Mouse (Mus musculus): ENCODE results near the gene Stxbp5. TPM values are rescaled to one million over a fixed set of nuclear protein-coding genes. Genes with fewer than 3 reads are reported as not detected.

The Stxbp5 gene
- total RNA-seq, 2 experiments from 2014 or later, result 23.5 to 28.4 TPM

DNA sequence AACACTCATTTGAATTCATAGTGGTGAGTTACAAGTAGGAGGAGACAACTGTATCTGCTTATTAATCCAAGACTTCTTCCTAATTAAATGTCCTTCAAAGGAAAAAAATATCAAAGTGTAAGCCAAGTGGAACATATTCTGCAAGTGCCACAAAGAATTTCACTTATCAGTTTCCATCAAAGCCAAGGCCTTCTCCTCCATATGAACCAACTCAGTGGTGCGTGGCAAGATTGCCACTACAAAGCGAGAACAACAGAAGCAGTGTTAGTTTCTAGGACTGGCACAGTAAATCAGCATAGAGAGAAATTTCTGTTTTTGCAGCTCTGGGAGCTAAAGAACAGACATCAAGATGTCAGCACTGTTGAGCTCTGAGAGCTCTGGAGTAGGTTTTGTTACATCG, 41.4 kb downstream of the Stxbp5 start:
- no peak for DNase-seq

DNA sequence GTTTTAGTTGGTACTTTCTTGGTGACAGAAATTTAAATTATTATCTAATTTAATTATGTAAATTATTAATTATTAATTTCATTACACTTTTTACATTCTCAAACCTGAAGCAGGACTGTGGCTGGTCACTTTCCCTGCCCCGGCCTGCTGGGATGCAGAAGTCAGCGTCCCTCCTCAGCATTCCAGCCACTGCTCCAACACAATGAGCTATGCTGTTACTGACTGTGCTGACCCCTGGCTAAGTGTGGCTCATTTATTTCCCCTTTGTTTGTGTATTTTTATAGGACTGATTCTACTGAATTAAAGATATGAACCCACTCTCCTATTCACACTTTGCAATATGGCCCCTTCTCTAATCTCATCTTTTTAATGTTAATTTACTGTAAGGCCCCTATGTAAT, 43.0 kb downstream of the Stxbp5 start:
- DNase-seq, result no peak

DNA sequence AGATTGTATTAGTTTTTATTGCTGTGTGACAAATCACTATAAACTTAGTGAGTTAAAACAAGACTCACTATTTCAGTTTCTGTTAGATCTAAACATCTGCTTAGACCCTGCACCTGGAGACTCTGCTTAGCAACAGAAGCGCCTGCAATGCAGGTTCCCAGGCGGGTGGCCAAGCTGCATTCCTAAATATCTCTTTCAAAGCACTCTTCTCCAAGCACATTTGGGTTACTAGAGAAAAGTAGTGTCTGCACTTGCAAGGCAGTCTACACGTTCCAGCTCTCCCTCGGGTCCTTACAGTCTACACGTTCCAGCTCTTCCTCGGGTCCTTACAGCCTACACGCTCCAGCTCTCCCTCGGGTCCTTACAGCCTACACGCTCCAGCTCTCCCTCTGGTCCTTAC, 44.1 kb downstream of the Stxbp5 start:
- no peak for DNase-seq

DNA sequence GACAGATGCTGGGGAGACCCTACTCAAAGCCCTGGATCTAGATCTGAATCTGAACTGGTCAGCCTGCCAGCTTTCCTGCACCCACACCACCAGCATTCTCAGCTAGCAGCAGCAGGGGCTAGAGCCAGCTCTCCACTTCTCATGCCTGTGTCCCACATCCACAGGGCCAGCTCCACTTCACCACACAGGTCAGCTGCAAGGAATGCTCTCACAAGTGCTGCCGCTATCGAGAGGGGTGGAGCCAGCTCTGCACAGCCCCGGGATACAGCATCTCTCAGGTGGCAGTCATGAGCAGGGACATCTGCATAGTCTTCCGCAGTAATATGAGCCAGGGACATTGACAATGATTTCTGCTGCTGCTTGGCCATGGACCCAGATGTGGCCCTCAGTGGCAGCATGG, 54.5 kb downstream of the Stxbp5 start:
- no peak for DNase-seq

DNA sequence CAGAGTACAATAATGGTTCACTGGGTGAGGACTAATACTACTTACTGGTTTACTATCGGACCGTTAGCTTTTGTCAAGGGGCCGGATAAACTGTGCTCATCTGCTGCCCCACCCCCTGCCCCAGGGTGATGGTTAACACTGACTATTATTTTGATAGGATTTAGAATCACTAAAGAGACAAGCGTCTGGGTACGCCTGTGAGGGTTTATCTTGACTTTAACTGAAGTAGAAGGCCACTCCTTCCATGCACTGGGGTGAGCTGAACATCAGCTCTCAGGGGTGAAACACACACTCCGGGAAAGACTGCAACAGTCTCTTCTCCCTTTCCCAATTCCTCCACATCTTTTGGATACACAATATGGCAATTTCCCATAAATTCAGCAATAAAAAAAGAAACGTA, 61.5 kb downstream of the Stxbp5 start:
- no peak for DNase-seq

DNA sequence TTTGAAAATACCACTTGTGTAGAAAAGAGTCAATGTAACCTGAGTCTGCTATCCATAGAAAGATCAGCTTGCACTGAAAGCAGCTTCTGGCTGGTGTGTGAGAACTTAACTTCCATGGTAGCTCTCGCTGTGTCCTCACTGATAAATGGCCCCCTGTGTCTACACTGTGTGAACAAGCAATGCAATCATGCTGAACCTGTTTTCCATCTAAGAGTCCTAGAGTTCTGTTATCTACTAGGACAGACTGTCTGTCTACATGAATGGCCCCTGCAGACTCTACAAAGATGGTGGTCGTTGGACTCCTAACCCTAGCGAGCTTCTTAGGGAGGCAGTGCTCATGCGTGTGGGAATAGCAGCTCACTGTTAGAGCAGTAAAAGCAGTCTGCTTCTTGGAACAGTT, 65.9 kb downstream of the Stxbp5 start:
- no peak for DNase-seq

DNA sequence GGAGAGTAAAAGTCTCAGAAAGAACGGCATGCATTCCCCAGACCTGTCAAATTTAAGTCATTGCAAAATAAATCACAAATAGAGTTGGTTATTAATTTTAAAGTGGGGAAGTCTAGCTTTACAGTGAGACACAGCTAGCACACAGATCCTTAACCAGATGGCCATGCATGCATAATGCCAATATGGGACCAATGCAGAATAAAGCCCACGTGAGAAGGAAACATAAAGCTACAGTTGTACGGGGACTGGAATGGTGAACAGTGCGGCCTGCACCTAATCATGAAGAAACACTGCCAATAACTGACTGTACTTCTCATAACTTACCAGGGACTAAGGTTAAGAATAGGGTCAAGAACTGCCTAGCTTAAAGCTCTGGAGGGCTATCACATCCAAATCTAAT, 67.9 kb downstream of the Stxbp5 start:
- no peak for DNase-seq

DNA sequence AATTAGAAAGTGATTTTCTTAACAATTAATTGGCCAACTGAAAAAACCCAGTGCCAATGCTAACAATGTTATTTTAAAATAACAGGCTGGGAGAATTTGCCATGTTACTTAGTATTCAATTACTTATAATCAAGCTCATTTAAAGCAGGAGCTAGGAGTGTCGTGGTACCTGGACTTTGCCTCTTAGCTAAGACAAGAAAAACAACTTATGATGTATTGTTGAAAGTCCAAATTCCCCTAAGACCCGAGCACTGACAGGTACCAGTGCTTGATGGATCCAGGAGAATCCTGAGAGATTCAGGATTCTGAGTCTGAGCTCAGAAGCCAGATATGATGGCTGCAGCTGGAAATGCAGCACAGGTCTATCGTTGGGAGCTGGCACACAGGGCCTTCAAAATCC, 71.1 kb downstream of the Stxbp5 start:
- no peak for DNase-seq

DNA sequence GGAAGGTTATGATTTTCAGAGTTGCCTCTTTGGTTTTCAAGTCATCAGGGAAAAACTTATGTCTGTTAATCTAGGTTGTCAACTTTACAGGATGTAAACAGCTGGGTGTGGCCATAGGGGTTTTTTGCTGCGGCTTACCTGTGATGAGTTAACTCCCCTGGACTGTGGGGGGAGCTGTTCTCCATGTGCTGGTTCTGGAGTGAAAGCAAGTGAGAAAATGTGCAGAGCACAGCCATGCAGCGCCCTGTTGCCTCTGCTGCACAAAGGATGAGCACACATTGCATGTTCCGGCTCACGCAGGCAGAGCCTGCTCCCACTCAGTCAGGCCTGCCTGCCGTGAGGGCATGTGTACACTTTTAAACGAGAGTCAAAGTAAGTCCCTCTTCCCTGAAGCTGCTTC, 79.6 kb downstream of the Stxbp5 start:
- DNase-seq, result peak; percentile 9 to 21

DNA sequence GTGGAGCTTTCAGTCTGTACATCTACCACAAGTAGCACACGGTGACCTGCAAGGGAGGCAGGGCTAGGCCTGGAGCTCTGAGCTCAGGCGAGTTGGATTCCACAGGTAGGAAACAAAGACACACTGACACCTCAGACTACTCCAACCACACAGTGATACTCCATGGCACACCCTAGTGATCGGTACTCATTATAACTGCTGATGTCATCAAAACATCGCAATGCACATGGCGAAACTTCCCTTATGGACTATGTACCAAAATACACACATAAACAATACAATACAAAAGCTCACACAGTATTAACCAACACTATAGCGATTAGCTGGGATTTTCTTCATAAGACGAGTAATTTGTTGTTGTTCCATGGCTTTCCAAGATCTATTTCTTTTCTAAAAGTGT, 82.3 kb downstream of the Stxbp5 start:
- no peak for DNase-seq

DNA sequence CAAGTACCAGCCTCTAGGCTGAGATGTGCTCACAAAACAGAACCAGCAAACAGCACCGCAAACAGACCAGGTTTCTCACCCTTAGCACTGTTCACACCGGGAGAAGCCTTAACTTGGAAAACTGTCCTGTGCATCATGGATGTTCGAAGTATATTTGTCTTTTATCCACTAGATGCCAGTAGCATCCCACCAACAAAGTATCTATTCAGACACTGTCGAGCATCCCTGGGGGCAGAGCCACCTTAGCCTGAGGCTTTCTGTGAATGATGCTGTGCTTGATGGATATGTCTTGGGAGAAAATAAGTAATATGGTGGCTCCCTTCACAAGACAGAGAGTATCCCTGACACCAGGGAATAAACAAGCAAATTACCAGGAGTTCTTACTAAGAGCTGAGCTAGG, 87.0 kb downstream of the Stxbp5 start:
- DNase-seq, result no peak

DNA sequence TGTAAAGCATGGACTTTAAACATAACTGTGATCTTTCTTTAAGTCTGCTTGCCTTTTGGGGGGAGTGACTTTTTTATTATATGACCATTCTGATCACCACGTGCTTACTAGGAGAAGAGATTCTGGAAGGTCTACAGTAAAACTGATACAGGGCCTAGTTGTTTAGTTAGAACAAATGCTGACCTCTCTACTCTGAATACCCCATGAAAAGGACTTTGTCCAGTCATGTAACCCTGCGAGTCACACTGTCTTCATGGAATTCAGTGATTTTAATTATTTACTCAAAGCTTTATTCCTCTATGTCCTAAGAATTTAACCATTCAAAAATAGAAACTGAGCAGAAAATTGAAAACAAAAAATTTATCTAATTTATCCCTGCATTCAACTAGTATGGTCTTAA, 93.3 kb downstream of the Stxbp5 start:
- DNase-seq, result no peak

DNA sequence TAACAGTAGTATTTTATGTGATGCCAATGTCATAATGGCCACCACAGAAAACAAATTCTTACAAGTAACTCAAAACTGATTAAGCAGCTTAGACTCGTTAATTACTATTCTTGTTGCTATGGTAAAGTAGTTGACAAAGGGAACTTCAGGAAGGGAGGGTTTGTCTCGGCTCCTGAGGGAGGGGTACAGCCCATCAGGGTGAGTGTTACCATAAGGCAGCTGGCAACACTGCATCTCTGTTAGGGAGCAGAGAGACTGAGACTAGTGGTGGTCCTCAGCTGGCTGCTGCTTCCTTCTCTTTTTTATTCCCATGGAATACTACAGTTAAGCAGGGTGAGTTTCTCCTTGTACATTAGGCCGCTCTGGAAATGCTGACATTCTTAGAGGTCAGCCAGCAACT, 95.5 kb downstream of the Stxbp5 start:
- no peak for DNase-seq

DNA sequence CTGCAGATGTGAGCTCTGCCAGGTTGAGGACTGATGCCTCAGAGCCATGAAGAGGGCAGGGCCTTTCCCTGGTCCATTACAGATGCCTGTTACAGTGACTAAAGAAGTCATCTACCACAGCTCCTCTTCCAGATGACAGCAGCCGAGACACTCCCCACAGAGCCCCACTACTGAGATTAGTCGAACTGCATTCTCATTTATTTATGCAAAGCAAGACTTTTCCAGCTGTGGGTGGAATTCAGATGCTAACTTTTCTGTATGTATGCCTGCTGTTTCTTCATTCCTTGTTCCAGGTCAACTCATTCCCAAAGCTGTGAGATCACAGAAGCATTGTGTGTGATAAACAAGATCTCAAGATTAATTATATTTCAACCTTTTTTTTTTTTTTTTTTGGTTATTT, 97.8 kb downstream of the Stxbp5 start:
- no peak for DNase-seq

DNA sequence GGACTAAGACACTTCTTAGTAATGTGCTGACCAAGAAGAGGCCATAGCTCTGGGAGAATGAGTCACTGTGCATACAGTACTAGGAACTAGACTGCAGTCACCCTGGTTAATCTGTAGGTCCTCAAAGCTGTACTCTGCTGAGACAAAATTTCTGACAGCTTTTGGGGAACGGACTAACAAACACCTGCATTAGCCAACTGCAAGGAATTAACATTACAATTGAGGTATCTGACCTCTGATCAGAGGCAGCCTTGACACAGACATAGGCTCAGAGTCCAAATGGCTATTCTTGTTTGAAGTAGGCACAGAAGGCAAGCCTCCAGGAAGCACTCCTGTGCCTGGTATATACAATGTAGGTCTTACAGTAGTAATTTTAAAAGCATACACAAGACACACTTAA, 99.3 kb downstream of the Stxbp5 start:
- DNase-seq, result no peak

DNA sequence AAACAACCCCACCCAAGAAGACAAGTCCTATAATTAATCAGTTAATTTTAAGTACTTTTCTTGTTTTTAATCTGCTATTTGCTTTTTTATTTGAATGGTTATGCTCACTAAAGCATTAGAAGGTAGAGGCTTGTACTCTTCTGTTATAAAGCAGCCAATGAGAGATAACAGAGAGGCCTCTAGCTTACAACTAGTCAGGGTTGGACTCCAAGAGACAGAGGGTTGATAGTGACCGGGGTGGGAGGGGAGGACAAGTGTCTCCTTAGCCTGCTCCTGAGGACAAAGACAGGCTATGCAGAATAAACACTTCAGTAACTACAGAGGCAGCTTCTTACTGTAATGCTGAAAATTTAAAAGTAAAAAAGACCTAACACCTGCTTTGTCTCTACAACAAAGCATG, 101.8 kb downstream of the Stxbp5 start:
- DNase-seq, result no peak

DNA sequence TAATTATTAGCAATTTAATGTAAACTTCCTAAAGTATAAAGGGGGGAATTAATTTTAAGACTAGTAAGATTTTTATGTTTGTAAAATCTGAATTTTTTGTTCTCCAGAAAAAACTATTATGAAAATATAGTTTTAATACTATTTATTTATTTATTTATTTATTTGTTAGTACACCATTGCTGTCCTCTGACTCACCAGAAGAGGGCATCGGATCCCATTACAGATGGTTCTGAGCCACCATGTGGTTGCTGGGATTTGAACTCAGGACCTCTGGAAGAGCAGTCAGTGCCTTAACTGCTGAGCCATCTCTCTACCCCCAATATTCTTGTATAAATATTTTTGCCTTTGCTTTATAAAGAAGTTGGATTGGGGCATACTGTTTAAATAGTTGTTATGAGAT, 104.5 kb downstream of the Stxbp5 start:
- no peak for DNase-seq

DNA sequence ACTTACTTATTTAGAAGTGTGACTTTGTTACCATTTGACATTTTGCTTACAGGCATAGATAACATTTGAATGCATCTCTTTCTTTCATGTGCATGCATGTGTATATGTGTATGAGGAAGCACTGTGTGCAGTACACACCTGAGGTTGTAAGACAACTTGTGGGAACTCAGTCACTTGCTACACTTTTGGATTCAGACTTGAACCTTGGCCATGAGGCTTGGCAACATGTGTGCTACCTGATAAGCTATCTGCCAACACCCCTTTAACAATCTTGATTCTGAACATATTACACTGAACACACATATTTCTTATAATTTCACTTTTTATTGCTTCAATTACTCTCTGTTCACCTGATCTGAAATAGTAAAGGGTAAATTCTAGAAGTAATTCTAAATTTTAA, 106.5 kb downstream of the Stxbp5 start:
- DNase-seq, result no peak

DNA sequence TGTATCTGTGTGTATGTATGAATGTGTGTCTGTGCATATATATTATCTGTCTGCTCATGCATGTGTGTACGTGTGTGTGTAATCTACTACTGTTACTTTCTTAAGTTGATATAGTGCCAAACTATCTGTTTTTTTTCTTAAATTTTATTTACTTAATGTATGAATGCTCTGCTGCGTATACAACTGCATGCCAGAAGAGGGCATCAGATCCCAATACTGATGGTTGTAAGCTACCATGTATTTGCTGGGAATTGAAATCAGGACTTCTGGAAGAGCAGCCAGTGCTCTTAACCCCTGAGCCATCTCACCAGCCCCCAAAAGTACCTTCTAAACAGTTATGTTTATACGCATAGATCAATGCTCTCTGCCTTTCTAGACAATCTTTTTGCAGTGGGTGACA, 109.9 kb downstream of the Stxbp5 start:
- no peak for DNase-seq

DNA sequence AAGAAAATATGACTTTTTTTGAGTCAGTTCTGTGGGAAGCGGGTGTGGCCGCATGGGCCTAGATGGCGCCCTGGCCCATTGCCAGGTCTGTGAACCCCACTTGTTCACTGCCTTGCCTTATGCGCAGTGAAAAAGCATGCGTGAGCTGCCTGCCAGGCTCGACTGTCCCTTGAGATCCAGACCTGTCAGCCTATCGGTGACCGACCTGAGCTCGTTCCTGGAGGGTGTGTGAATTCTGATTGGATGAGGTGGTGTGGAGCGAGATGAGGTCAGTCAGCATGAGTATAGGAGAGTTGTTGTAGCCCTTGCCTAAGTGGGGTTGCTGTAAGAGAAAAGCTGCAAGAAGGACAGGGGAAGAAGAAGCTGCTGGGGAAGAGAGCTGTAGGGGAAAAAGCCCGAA, 114.4 kb downstream of the Stxbp5 start:
- DNase-seq, result no peak

DNA sequence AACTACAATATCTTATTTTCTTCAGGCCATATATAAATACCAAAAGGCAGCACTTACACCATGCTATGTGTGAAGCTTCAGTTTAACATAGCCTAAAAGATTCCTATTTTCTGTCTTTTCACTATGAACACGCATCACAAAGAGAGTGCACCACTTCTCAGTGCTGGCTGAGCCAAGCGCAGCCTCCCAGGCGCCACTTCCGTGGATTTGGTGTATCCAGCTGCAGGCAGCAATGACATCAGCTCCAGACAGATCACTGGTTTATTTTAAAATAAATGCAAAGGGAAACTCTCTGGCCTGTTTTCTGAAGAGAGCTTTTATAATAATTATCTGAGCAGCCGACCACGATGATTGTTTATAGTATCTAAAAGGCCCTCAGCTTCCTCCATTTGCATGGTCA, 115.2 kb downstream of the Stxbp5 start:
- no peak for DNase-seq

DNA sequence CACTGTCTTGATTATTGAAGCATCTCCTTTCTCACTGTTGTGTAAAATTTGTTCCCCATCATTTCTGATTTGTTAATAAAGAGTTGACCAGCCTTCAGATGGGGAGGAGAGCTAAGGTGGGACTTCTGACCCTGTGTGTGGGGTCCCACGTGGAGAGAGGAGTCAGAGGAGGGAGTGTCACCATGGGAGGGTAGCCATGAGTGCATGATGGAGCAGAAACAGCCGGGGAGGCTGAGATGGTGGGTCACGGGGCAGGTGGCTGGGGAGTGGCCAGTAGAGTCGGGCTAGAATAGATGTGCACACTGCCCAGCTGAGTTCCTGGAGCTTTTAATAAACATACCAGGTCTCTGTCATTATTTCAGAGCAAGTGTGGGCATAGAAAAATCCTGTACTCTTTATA, 121.0 kb downstream of the Stxbp5 start:
- no peak for DNase-seq

DNA sequence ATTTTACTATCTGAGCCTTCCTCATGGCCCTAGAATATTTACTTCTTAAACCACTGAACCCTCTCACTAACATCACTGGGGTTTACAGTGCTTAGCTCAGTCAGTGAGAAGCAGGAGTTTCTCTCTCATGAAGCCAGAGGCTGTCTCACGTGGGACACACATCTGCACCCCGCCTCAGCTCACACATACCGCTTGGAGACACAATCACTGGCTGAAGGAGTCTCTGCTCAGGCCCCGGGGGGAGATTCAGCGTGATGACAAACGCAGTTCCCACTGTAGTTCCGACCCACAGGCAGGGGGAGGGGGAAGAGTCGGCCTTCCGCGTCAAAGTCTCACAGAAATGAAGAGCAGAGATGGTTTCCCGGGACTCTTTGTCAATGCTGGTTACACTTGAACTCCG, 130.6 kb downstream of the Stxbp5 start:
- no peak for DNase-seq

DNA sequence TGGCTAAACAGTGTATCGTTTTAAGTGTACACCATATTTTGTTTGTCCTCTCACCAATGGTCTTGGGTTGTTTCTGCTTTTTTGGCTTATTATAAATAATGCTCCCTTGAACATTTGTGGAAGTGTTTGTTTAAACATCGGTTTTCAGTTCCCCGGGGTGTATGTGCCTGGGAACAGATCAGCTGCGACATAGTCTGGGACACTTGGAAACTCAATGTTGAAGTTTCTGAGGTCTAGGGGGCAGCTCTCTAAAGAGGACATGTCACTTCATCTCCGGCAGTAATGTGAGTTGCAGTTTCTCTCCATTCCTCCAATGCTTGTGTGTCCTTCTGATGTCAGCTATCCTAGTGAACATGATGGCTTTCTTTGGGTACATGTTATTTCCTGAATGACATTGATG, 137.0 kb downstream of the Stxbp5 start:
- DNase-seq, result no peak

DNA sequence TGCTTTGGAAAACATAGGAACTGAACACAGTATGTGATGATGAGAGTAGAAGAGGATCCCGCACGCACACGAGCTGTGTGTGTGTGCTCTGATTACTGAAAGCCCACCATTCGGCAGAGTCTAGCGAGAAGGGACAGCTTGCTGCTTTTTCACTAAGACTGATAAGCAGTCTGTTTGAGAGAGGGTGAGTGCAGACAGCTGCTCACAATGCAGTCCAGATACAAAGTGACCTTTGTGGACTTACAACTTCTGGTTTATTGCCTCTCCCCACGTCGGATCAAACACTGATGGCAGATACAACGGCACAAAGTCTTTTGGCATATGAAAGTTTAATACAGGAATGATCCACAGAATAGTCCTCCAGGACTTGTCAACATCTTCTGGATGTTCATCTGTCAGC, 140.6 kb downstream of the Stxbp5 start:
- no peak for DNase-seq

DNA sequence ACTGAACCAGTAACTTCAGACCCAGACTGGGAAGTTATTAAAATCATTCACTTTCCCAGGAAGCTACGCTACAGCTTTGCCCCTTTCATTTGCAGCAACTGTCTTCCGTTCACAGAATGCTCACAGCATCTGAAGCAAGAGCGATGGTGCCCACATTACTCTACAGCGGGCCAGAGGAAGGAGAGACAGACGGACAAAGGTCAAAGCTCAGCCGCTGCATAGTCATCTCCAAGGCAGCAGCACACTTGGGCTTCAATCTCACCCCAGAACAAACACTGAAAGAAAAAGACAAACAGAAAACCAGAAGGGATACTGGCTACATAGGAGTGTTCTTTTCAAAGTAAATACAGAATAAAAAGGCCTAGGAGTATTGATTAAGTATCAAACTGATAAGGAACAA, 144.3 kb downstream of the Stxbp5 start:
- DNase-seq, result no peak
